Mouse (Mus musculus) spleen, postnatal 0 days (tissue): Measurements from ENCODE around the gene Fzd5. TPM values are rescaled to one million over a fixed set of nuclear protein-coding genes. Genes with fewer than 3 reads are reported as not detected.

Experiments
- polyA plus RNA-seq: library from polyadenylated mRNA; unstranded; fragments of >200 nt; fragmentation: Nextera tagmentation; extraction: Ambion mirVana; gene quantifications from 2 replicates; pipeline ENCODE4 v1.2.1, GENCODE M21; 2015

The Fzd5 gene
- polyA plus RNA-seq = 0.94 and 1.2 TPM in 2 replicates

GRCm38 (mm10) chr1:64737502-64738179 is at the start of gene Fzd5:
TSS of gene Fzd5 (minus strand) at chr1:64737751.

GRCm38 (mm10) chr1:64690213-64691013 is 47.1 kb downstream of the Fzd5 start, which contains the start of gene Ccnyl1:
TSS of gene Ccnyl1 (plus strand) at chr1:64690455.

Other genes with a start within 250 kb of the Fzd5 start
- gene Creb1, start 205.1 kb downstream of the Fzd5 start, polyA plus RNA-seq = 13.9 and 14.2 TPM in 2 replicates
- 10.5 and 10.8 TPM in 2 replicates for gene Mettl21a, start 120.5 kb downstream of the Fzd5 start, polyA plus RNA-seq
- 2.1 and 2.4 TPM in 2 replicates for gene Ccnyl1, start 47.3 kb downstream of the Fzd5 start, polyA plus RNA-seq
- 5.8 and 6.0 TPM in 2 replicates for gene Plekhm3, start 219.1 kb upstream of the Fzd5 start, polyA plus RNA-seq